Mouse (Mus musculus): Measurements from ENCODE around the gene Nek1.

- no peak for TF ChIP-seq CTCF (conservative IDR thresholded peaks at IDR 0.05; ENCODE audit: insufficient read depth, insufficient read length, low read depth, low read length)
- TF ChIP-seq POLR2A (IDR thresholded peaks at IDR 0.05; ENCODE audit: low read depth, low read length): no peak
Observed at GRCm38 (mm10) chr8:61054313-61054712, 61.3 kb downstream of the Nek1 start.
